Mouse (Mus musculus) right cerebral cortex, adult 2 months (tissue): Measurements from ENCODE around the gene Mtch1.
"Not testable (repeated sequence)": the region's sequence is repeated elsewhere in the genome, so short reads cannot be mapped to it uniquely, and the experiment has no call there.

Experiments used
- DNase-seq, 2 experiments: peaks; one replicate each; pipeline ENCODE4 v3.0.0; 2021 to 2022; ENCODE audit warnings: low spot score in 2 of 2

Mtch1 gene

DNA sequence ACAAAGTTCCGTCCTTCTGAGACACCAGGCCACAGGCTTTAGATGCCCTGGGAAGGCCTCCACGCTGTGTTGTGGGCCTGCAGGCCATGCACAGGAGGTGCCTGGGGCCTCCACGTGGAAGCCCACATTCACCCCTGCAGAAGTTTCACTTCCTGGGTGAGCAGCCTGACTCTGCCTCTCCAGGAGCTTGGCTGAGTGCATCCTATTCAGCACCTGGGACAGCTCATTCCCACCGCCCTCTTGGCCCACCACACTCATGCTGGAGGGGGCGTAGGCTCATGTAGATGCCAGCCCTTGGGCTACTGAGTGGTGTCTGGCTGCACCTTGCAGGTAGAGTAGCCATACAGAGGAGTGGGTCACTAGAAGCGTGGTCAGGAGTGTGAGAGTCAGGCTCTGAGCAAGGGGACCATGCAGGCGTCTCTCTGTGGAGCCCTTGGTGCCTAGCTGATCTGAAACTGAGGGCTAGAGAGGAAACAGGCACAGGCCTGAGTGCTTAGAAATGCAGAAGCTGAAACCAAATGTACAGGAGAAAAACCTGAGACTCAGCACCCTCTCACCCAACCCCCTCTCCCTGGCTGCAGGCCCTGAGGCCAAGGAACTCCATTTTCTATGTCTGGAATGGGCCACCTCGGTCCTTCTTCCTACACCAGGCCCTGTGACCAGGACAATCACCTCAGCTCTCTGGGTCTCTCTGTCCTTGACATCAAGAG is 14.4 kb upstream of the Mtch1 start:
- DNase-seq, result no peak

GRCm38 (mm10) chr17:29360761-29361221 is 13.1 kb upstream of the Mtch1 start, which contains the start of gene Fgd2:
TSS of gene Fgd2 (plus strand) at chr17:29360914.
- DNase-seq, result no peak

DNA sequence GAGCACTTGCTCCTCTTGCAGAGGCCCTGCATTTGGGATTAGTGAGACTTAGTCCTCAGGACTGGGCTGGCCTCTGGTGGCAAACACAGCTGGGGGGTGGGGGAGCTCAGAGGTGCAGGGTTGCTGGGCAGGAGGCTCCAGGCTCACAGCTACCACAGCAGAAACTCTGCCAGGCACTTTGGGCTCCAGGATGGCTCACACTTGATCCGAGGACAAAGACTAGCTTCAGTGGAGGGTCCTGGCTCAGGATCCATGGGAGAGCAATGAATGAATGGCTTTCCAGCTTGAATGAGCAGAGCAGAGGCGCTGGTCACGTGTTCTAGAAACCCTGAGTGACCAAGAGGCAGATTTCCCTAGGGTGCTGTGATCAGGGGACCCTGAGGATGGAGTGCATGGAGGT is 11.2 kb upstream of the Mtch1 start:
- no peak for DNase-seq

DNA sequence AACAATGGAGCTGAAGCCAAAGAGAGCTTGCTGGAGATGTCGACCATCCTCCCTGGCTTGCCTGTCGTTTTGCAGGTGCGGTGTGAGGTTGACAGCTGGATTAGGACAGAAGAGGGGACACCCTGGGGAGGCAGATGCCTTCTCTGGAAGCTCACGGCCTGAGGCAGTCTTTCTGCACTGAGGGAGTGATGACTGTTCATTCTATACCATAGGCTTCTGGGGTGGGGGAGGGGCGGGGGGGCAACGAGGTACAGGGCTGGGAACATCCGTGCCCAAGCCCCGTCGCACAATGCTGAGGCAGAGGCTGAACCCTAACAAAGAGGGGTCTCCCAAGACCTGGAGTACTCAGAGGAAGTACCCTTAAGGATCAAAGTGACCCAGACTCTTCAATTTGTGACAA is 9.1 kb upstream of the Mtch1 start:
- DNase-seq, result no peak

GRCm38 (mm10) chr17:29356479-29356856 is 8.7 kb upstream of the Mtch1 start:
- peak; percentile 43 to 49 for DNase-seq

- DNase-seq, result peak in 1 of 2 experiments; percentile 35
Observed at GRCm38 (mm10) chr17:29355841-29356478, 8.2 kb upstream of the Mtch1 start.

DNA sequence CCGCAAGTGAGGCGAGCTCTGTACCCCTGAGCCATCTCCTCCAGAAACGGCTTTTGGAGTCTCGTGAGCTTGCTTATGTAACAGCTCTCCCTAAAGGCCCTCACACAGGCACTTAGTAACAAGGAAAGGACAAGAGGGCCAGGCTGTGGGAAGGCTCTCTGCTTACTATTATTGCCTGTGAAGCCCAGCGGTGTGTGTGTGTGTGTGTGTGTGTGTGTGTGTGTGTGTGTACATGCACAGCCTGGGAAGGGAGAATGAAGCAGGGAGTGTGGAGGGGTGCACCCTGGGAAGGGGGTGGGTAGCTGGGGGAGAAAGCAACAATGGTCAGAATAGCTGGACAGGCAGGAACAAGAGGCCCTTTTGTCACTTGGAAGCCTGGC is 7.7 kb upstream of the Mtch1 start:
- DNase-seq, result no peak

- DNase-seq, result not testable (repeated sequence)
Observed at GRCm38 (mm10) chr17:29351056-29351455, 3.3 kb upstream of the Mtch1 start.

GRCm38 (mm10) chr17:29348996-29349395 is 1.3 kb upstream of the Mtch1 start:
- no peak for DNase-seq

DNA sequence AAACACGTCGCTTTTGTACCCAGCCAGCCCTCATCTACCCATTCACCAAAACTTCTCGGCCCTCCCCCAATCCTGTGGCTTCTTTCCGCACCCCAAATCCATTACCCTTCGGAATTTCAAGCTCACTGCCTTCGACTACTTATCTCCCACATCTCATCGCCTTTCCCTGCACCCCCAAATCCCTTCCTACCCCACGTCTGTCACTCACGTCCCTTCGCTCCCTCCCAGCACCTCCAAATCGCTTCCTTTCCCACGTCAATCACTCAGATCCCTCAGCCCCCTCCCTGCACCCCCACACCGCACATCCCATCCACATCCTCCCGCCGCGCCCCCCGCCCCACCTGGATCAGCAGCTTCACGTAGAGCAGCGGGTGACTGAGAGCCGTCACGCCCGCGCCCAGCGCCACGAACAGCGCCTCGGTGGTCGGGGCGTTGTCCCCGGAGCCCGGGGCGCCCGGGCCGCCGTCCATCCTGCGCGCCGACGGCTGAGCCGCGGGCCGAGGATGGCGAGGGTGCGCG is 549 bp downstream of the Mtch1 start:
- peak in 1 of 2 experiments; percentile 46 for DNase-seq

- DNase-seq, result peak; percentile 74 to 77
Observed at GRCm38 (mm10) chr17:29346496-29347125, 1.1 kb downstream of the Mtch1 start.

GRCm38 (mm10) chr17:29345272-29345671 is 2.5 kb downstream of the Mtch1 start:
- no peak for DNase-seq

- DNase-seq, result no peak
Observed at GRCm38 (mm10) chr17:29343241-29343640, 4.5 kb downstream of the Mtch1 start.

- no peak for DNase-seq
Observed at GRCm38 (mm10) chr17:29342010-29342910, 5.5 kb downstream of the Mtch1 start.

DNA sequence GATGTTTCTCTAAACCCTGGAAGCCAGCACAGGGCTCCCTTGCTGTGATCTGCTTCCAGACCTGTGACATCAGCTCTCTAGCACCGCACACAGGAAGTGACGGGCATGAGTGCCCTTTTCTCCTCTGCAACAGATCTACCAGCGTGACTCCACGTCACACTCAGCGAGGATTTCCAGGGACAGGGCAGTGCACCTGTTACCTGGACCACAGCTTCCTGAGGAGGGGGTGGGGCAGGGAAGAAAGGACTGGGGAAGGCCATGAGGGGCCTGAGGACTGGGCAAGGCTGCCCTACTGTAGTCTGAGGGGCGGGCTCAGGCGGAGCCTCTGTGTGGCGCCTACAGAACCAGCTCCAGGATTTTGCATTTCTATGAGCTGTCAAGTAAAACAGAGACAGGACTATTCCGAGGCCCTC is 6.1 kb downstream of the Mtch1 start:
- no peak for DNase-seq

DNA sequence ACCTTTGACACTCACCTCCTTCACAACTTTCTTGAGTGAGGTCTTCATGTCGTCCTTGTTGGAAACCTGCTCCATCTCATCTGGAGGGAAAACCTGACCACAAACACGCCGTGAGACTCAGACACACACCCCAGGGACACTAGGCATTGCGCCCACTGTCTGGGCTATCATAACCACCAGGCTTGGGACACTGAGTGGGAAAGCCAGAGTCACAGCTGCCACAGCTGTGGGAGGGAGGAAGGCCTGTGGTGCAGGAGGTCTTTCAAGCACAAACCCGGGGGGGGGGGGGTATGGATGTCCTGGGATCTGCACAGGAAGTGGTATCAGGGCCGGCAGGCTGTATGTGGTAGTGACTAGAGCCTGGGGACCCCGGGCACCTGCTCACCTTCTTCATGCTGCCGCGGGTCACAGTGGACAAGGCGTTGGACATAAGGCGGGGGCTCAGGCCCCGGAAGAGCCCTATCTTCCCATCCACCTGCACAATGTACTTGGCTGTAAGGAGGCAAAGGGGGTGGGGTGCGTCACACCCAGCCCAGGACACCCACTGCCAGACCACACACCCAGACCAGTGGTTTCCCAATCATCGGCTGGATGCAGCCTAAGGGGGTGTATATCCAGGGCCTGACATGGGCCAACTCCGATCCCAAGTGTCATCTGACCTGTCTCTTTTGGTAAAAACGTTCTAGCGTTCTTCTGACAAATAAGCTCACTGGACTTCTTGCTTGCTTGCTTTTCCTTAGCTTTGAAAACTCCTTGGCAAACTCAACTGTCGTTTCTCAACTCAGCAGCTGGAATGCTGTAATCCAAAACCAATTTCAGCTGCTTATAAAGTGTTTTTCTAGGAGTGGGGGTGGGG is 7.1 kb downstream of the Mtch1 start:
- DNase-seq, result no peak

GRCm38 (mm10) chr17:29339170-29339768 is 8.5 kb downstream of the Mtch1 start:
- no peak for DNase-seq

GRCm38 (mm10) chr17:29337979-29338823 is 9.5 kb downstream of the Mtch1 start:
- DNase-seq, result no peak

GRCm38 (mm10) chr17:29336266-29336990 is 11.3 kb downstream of the Mtch1 start:
- no peak for DNase-seq
